Mouse (Mus musculus): ENCODE measurements around the gene Zfp36. TPM values are rescaled to one million over a fixed set of nuclear protein-coding genes. Genes with fewer than 3 reads are reported as not detected.

Zfp36 gene
- polyA plus RNA-seq, 1 experiment from 2014 or later = 6.5 TPM

DNA sequence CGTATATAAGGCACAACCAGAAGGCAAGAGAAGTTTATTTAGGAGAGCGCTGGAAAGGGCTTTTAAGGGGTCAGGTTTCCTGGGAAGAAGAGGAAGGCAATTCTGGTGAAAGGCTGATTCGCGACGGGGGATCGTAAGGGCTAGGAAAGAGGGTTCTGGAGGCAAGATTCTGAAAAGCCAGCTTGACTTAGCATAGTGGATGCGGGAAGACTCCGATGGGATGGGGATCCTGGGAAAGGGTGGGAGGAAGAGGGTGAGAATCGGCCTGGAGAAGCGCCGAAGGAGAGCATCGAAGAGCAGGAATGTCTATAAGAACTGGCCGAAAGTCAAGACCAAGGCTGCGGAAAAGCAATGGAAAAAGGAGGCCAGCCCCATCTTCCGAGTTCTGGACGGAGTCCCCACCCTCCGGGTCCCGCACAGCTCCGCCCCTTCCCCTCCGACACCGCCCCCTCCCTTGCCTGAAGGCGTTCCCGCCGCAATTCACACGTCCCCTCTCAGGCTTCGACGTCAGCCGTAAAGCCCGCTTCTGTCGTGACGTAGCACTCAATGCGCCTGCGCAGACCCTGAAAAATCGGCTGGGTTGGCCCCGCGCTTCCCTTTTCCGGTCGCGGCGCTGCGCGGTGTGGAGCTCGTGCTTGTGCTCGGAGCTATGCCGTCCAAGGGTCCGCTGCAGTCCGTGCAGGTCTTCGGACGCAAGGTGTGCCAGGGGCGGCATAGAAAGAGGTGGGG is 29.7 kb downstream of the Zfp36 start, which contains the start of gene Rps16:
Rps16 (plus strand) TSS at position 498 of the 729 bp plus-strand sequence.
- Histone ChIP-seq H3K9me3 (ENCODE audit: control insufficient read depth, low read length) (no peaks in the 10 kb centered on the region), H3K27me3 (replicated peaks; ENCODE audit: control insufficient read depth, insufficient read depth, low read length) (no peaks in the 10 kb centered on the region), H3K9ac (replicated peaks; ENCODE audit: low read depth, low read length) (peak within 1 kb of the TSS; percentile 94), H3K27ac (ENCODE audit: low read length) (peak within 1 kb of the TSS; percentile 91), H3K4me2 (ENCODE audit: low read length) (peak within 1 kb of the TSS; percentile 86), H3K36me3 (ENCODE audit: control insufficient read depth, insufficient read depth) (peaks cover 11% of the 10 kb centered on the region), H3K4me1 (replicated peaks; ENCODE audit: control insufficient read depth, insufficient read depth, low read length) (peaks cover 15% of the 10 kb centered on the region), H3K4me3 (replicated peaks; ENCODE audit: low read length) (peak within 1 kb of the TSS; percentile 86)
- under 1% methylated on average over 50 of the region's 50 CpGs for WGBS
- ATAC-seq = peak; percentile 95

GRCm38 (mm10) chr7:28348601-28349000 is 31.5 kb downstream of the Zfp36 start:
- no peaks in the 10 kb centered on the region for H3K27me3 ChIP-seq (replicated peaks; ENCODE audit: control insufficient read depth, insufficient read depth, low read length)
- no peak overlapping the region for H3K27ac ChIP-seq (ENCODE audit: low read length)
- no peak overlapping the region for H3K9ac ChIP-seq (replicated peaks; ENCODE audit: low read depth, low read length)
- peaks cover 7% of the 10 kb centered on the region; the same call in 1 of the 2 replicates for H3K36me3 ChIP-seq (ENCODE audit: control insufficient read depth, insufficient read depth)
- H3K4me3 ChIP-seq (replicated peaks; ENCODE audit: low read length) = no peak overlapping the region
- H3K4me2 ChIP-seq (ENCODE audit: low read length) = no peak overlapping the region
- no peak for ATAC-seq
- WGBS = 85% methylated on average over 7 of the region's 7 CpGs
- H3K9me3 ChIP-seq (ENCODE audit: control insufficient read depth, low read length) = no peaks in the 10 kb centered on the region
- peaks cover 15% of the 10 kb centered on the region for H3K4me1 ChIP-seq (replicated peaks; ENCODE audit: control insufficient read depth, insufficient read depth, low read length)

- no peak overlapping the region for H3K9ac ChIP-seq (replicated peaks; ENCODE audit: low read depth, low read length)
- no peaks in the 10 kb centered on the region for H3K9me3 ChIP-seq (ENCODE audit: control insufficient read depth, low read length)
- H3K4me3 ChIP-seq (replicated peaks; ENCODE audit: low read length) = no peak overlapping the region
- peaks cover 15% of the 10 kb centered on the region for H3K4me1 ChIP-seq (replicated peaks; ENCODE audit: control insufficient read depth, insufficient read depth, low read length)
- WGBS = 77% methylated on average over 3 of the region's 3 CpGs
- H3K27ac ChIP-seq (ENCODE audit: low read length) = no peak overlapping the region
- H3K4me2 ChIP-seq (ENCODE audit: low read length) = no peak overlapping the region
- ATAC-seq = no peak
- H3K27me3 ChIP-seq (replicated peaks; ENCODE audit: control insufficient read depth, insufficient read depth, low read length) = no peaks in the 10 kb centered on the region
- no peaks in the 10 kb centered on the region for H3K36me3 ChIP-seq (ENCODE audit: control insufficient read depth, insufficient read depth)
These were observed 32.3 kb downstream of the Zfp36 start for GRCm38 (mm10) chr7:28347746-28348145.

DNA sequence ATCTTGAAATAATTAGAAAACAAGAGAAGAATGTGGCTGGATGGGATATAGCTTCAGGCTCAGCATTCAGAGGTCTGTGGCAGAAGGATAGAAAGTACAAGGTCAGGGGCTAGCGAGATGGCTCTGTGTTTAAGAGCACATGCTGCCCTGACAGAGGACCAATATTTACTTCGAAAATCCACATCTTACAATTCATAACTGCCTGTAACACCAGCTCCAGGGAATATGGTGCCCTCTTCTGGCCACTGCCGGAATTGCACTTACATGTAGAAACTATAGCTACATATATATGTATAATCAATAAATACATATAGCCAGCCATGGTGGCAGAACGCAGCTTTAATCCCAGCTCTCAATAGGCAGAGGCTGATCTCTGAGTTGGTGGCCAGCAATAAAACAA is 35.4 kb downstream of the Zfp36 start:
- H3K9me3 ChIP-seq (ENCODE audit: control insufficient read depth, low read length) = no peaks in the 10 kb centered on the region
- H3K4me1 ChIP-seq (replicated peaks; ENCODE audit: control insufficient read depth, insufficient read depth, low read length) = peaks cover 1% of the 10 kb centered on the region
- H3K4me3 ChIP-seq (replicated peaks; ENCODE audit: low read length) = no peak overlapping the region
- no peak overlapping the region for H3K27ac ChIP-seq (ENCODE audit: low read length)
- no peaks in the 10 kb centered on the region for H3K27me3 ChIP-seq (replicated peaks; ENCODE audit: control insufficient read depth, insufficient read depth, low read length)
- no peak overlapping the region for H3K4me2 ChIP-seq (ENCODE audit: low read length)
- WGBS = 5% methylated on average over 4 of the region's 4 CpGs
- H3K36me3 ChIP-seq (ENCODE audit: control insufficient read depth, insufficient read depth) = no peaks in the 10 kb centered on the region
- ATAC-seq = peak; percentile 36; the same call in 1 of the 2 replicates
- no peak overlapping the region for H3K9ac ChIP-seq (replicated peaks; ENCODE audit: low read depth, low read length)

DNA sequence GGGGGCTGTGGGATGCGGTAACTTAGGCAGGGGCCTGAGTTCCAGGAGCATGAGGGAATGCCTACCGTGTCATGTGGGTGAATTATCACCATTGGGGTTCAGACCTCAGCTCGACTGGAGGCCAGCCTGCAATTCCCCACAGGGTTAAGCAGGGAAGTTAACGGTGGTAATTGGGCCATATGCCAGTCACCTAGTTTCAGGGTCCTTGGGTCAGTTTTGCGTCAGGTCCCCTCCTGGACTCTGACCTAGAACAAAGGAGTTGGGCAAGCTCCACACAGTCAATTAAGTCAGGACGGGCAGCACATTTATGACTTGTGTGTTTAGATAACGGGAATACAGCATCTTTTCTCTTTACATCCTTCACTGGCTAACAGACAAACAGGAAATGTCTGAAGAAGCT is 38.7 kb downstream of the Zfp36 start:
- peaks cover 12% of the 10 kb centered on the region for H3K4me1 ChIP-seq (replicated peaks; ENCODE audit: control insufficient read depth, insufficient read depth, low read length)
- H3K27me3 ChIP-seq (replicated peaks; ENCODE audit: control insufficient read depth, insufficient read depth, low read length) = no peaks in the 10 kb centered on the region
- WGBS = 52% methylated on average over 7 of the region's 7 CpGs
- H3K9me3 ChIP-seq (ENCODE audit: control insufficient read depth, low read length) = no peaks in the 10 kb centered on the region
- no peaks in the 10 kb centered on the region for H3K36me3 ChIP-seq (ENCODE audit: control insufficient read depth, insufficient read depth)
- no peak for ATAC-seq
- H3K27ac ChIP-seq (ENCODE audit: low read length) = no peak overlapping the region
- H3K4me3 ChIP-seq (replicated peaks; ENCODE audit: low read length) = no peak overlapping the region
- H3K4me2 ChIP-seq (ENCODE audit: low read length) = no peak overlapping the region
- H3K9ac ChIP-seq (replicated peaks; ENCODE audit: low read depth, low read length) = no peak overlapping the region

GRCm38 (mm10) chr7:28339213-28339917 is 40.7 kb downstream of the Zfp36 start:
- 75% methylated on average over 19 of the region's 19 CpGs for WGBS

GRCm38 (mm10) chr7:28338108-28338998 is 41.7 kb downstream of the Zfp36 start, which contains the start of gene Supt5:
TSS of gene Supt5 (minus strand) at chr7:28338746.
- under 1% methylated on average over 76 of the region's 77 CpGs for WGBS

More at GRCm38 (mm10) chr7:28339213-28339917, 40.7 kb downstream of the Zfp36 start:
- Histone ChIP-seq H3K4me2 (ENCODE audit: low read length) (peak overlapping the region; percentile 54), H3K36me3 (ENCODE audit: control insufficient read depth, insufficient read depth) (no peaks in the 10 kb centered on the region), H3K27ac (ENCODE audit: low read length) (peak overlapping the region; percentile 43), H3K4me3 (replicated peaks; ENCODE audit: low read length) (peak overlapping the region; percentile 98), H3K9ac (replicated peaks; ENCODE audit: low read depth, low read length) (peak overlapping the region; percentile 38; the same call in 1 of the 2 replicates), H3K27me3 (replicated peaks; ENCODE audit: control insufficient read depth, insufficient read depth, low read length) (no peaks in the 10 kb centered on the region), H3K9me3 (ENCODE audit: control insufficient read depth, low read length) (no peaks in the 10 kb centered on the region), H3K4me1 (replicated peaks; ENCODE audit: control insufficient read depth, insufficient read depth, low read length) (peaks cover 14% of the 10 kb centered on the region)
- ATAC-seq = no peak

DNA sequence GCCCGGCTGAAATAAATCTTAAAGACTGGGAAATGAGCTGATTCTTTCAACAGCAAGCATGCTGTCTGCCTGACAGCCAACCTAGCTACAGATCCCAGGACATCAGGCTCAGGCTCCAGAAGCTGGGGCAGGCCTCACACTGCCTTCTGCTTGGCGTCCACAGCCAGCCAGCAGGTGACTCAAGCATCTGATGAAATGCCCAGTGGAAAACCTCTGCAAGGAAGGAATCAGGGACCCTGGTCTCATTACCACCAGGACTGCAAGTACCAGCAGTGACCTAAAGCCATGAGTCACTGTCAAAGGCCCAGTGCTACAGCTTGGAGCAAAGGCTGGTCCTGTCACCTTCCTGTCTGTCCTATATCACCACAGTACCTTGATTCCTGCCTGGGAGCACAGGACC is 44.6 kb downstream of the Zfp36 start:
- no peak for ATAC-seq
- Histone ChIP-seq H3K27ac (ENCODE audit: low read length) (no peak overlapping the region), H3K9ac (replicated peaks; ENCODE audit: low read depth, low read length) (no peak overlapping the region), H3K27me3 (replicated peaks; ENCODE audit: control insufficient read depth, insufficient read depth, low read length) (no peaks in the 10 kb centered on the region), H3K4me2 (ENCODE audit: low read length) (no peak overlapping the region), H3K4me1 (replicated peaks; ENCODE audit: control insufficient read depth, insufficient read depth, low read length) (peaks cover 14% of the 10 kb centered on the region), H3K4me3 (replicated peaks; ENCODE audit: low read length) (no peak overlapping the region), H3K9me3 (ENCODE audit: control insufficient read depth, low read length) (no peaks in the 10 kb centered on the region), H3K36me3 (ENCODE audit: control insufficient read depth, insufficient read depth) (peaks cover 6% of the 10 kb centered on the region)
- 90% methylated on average over 2 of the region's 2 CpGs for WGBS

More at GRCm38 (mm10) chr7:28338108-28338998, 41.7 kb downstream of the Zfp36 start, which contains the start of gene Supt5:
- Histone ChIP-seq H3K4me3 (replicated peaks; ENCODE audit: low read length) (peak within 1 kb of the TSS; percentile 98), H3K9ac (replicated peaks; ENCODE audit: low read depth, low read length) (peak within 1 kb of the TSS; percentile 91), H3K4me2 (ENCODE audit: low read length) (peak within 1 kb of the TSS; percentile 83), H3K27ac (ENCODE audit: low read length) (peak within 1 kb of the TSS; percentile 74), H3K4me1 (replicated peaks; ENCODE audit: control insufficient read depth, insufficient read depth, low read length) (peaks cover 14% of the 10 kb centered on the region), H3K36me3 (ENCODE audit: control insufficient read depth, insufficient read depth) (no peaks in the 10 kb centered on the region), H3K27me3 (replicated peaks; ENCODE audit: control insufficient read depth, insufficient read depth, low read length) (no peaks in the 10 kb centered on the region), H3K9me3 (ENCODE audit: control insufficient read depth, low read length) (no peaks in the 10 kb centered on the region)
- peak; percentile 99 for ATAC-seq
